Mouse (Mus musculus) embryonic facial prominence, embryonic 12.5 days (tissue): ENCODE measurements around the gene Abl1. TPM values are rescaled to one million over a fixed set of nuclear protein-coding genes. Genes with fewer than 3 reads are reported as not detected.
"Not testable (repeated sequence)": the region's sequence is repeated elsewhere in the genome, so short reads cannot be mapped to it uniquely, and the experiment has no call there.

Source experiments
- ATAC-seq: fragments of 200-750 bp; cut with Nextera tagmentation; 2 replicates; pipeline ENCODE4 v1.8.0; 2017; ENCODE audit not compliant: insufficient number of reproducible peaks, insufficient read depth, low FRiP score, low TSS enrichment
- H3K27ac ChIP-seq: fragments of 300-500 bp; sonication (generic); 2 replicates; pipeline ENCODE4 v1.5.1; 2016; ENCODE audit warnings: mild to moderate bottlenecking
- H3K27me3 ChIP-seq: fragments of 300-500 bp; sonication (generic); 2 replicates; pipeline ENCODE4 v1.6.1; 2016; ENCODE audit warnings: mild to moderate bottlenecking, moderate library complexity
- H3K36me3 ChIP-seq: fragments of 300-500 bp; sonication (generic); 2 replicates; pipeline ENCODE4 v1.6.1; 2016; ENCODE audit warnings: mild to moderate bottlenecking
- H3K4me1 ChIP-seq: fragments of 300-500 bp; sonication (generic); 2 replicates; pipeline ENCODE4 v1.6.1; 2016
- H3K4me2 ChIP-seq: fragments of 300-500 bp; sonication (generic); replicated peaks from 2 replicates; pipeline ENCODE4 v1.6.1; 2016; ENCODE audit warnings: mild to moderate bottlenecking, moderate library complexity
- H3K4me3 ChIP-seq: fragments of 300-500 bp; sonication (generic); 2 replicates; pipeline ENCODE4 v1.5.1; 2016; ENCODE audit warnings: mild to moderate bottlenecking
- H3K9ac ChIP-seq: fragments of 300-500 bp; sonication (generic); 2 replicates; pipeline ENCODE4 v1.6.1; 2016; ENCODE audit warnings: mild to moderate bottlenecking, moderate library complexity
- H3K9me3 ChIP-seq: fragments of 300-500 bp; sonication (generic); 2 replicates; pipeline ENCODE4 v1.6.1; 2016; ENCODE audit warnings: mild to moderate bottlenecking, moderate library complexity
- WGBS: fragments of 180-500 bp; shearing (Covaris S2); methylation state at CpG from one replicate; pipeline ENCODE4 v1.1.7; 2016; 5-methylcytosine and 5-hydroxymethylcytosine counted together
- polyA plus RNA-seq: library from polyadenylated mRNA; unstranded; fragments of >200 nt; fragmentation: Nextera tagmentation; extraction: Ambion mirVana; gene quantifications from 2 replicates; pipeline ENCODE4 v1.2.1, GENCODE M21; 2016

The Abl1 gene
- polyA plus RNA-seq, 1 experiment from 2014 or later, result 67.5 TPM

GRCm38 (mm10) chr2:31656374-31656773 is 31.8 kb upstream of the Abl1 start:
- 87% methylated on average over 7 of the region's 7 CpGs for WGBS
- no peaks in the 10 kb centered on the region for H3K9me3 ChIP-seq
- peaks cover 67% of the 10 kb centered on the region for H3K27me3 ChIP-seq
- no peak overlapping the region for H3K4me2 ChIP-seq
- no peak overlapping the region for H3K9ac ChIP-seq
- no peak overlapping the region for H3K27ac ChIP-seq
- no peak overlapping the region for H3K4me3 ChIP-seq
- H3K4me1 ChIP-seq, result peaks cover 11% of the 10 kb centered on the region; the same call in 1 of the 2 replicates
- no peak for ATAC-seq
- H3K36me3 ChIP-seq, result no peaks in the 10 kb centered on the region

GRCm38 (mm10) chr2:31662939-31663803 is 25.0 kb upstream of the Abl1 start:
- WGBS, result 69% methylated on average over 8 of the region's 8 CpGs
- Histone ChIP-seq H3K9me3 (no peaks in the 10 kb centered on the region), H3K27ac (no peak overlapping the region), H3K36me3 (no peaks in the 10 kb centered on the region), H3K27me3 (peaks cover 5% of the 10 kb centered on the region), H3K9ac (no peak overlapping the region), H3K4me2 (no peak overlapping the region), H3K4me3 (no peak overlapping the region), H3K4me1 (no peaks in the 10 kb centered on the region)
- ATAC-seq, result no peak

GRCm38 (mm10) chr2:31663804-31664180 is 24.4 kb upstream of the Abl1 start:
- Histone ChIP-seq H3K4me1 (no peaks in the 10 kb centered on the region), H3K9ac (no peak overlapping the region), H3K27ac (no peak overlapping the region), H3K36me3 (no peaks in the 10 kb centered on the region), H3K4me3 (no peak overlapping the region), H3K27me3 (peaks cover 2% of the 10 kb centered on the region; the same call in 1 of the 2 replicates), H3K4me2 (no peak overlapping the region), H3K9me3 (no peaks in the 10 kb centered on the region)
- 91% methylated on average over 1 of the region's 1 CpGs for WGBS
- no peak for ATAC-seq

- no peak for ATAC-seq
Observed at GRCm38 (mm10) chr2:31667332-31667731, 20.8 kb upstream of the Abl1 start.

GRCm38 (mm10) chr2:31670551-31671035 is 17.6 kb upstream of the Abl1 start, which contains the start of gene Exosc2:
Gene Exosc2 (plus strand): TSS chr2:31670715.
- ATAC-seq, result peak; percentile 92
- WGBS, result 1% methylated on average over 27 of the region's 27 CpGs
- Histone ChIP-seq H3K4me3 (peak within 1 kb of the TSS; percentile 66), H3K27ac (peak within 1 kb of the TSS; percentile 75; the same call in 1 of the 2 replicates), H3K4me2 (peak within 1 kb of the TSS; percentile 55), H3K9me3 (no peaks in the 10 kb centered on the region), H3K27me3 (no peaks in the 10 kb centered on the region), H3K36me3 (peaks cover 34% of the 10 kb centered on the region), H3K9ac (peak within 1 kb of the TSS; percentile 72), H3K4me1 (peaks cover 10% of the 10 kb centered on the region)

More at GRCm38 (mm10) chr2:31667332-31667731, 20.8 kb upstream of the Abl1 start:
- peaks cover 9% of the 10 kb centered on the region for H3K4me1 ChIP-seq
- no peak overlapping the region for H3K9ac ChIP-seq
- no peak overlapping the region for H3K4me2 ChIP-seq
- no peaks in the 10 kb centered on the region for H3K9me3 ChIP-seq
- H3K36me3 ChIP-seq, result peaks cover 3% of the 10 kb centered on the region; the same call in 1 of the 2 replicates
- no peak overlapping the region for H3K4me3 ChIP-seq
- peaks cover 2% of the 10 kb centered on the region; the same call in 1 of the 2 replicates for H3K27me3 ChIP-seq
- H3K27ac ChIP-seq, result no peak overlapping the region
- WGBS, result 26% methylated on average over 4 of the region's 4 CpGs

- ATAC-seq, result no peak
- peaks cover 69% of the 10 kb centered on the region for H3K36me3 ChIP-seq
- H3K27ac ChIP-seq, result no peak overlapping the region
- H3K27me3 ChIP-seq, result no peaks in the 10 kb centered on the region
- H3K4me3 ChIP-seq, result no peak overlapping the region
- H3K9ac ChIP-seq, result no peak overlapping the region
- no peak overlapping the region for H3K4me2 ChIP-seq
- no peaks in the 10 kb centered on the region for H3K4me1 ChIP-seq
- WGBS, result over 99% methylated on average over 6 of the region's 6 CpGs
- no peaks in the 10 kb centered on the region for H3K9me3 ChIP-seq
Observed at GRCm38 (mm10) chr2:31678641-31679040, 9.5 kb upstream of the Abl1 start.

GRCm38 (mm10) chr2:31681051-31681707 is 7.0 kb upstream of the Abl1 start:
- peaks cover 44% of the 10 kb centered on the region for H3K36me3 ChIP-seq
- H3K9me3 ChIP-seq, H3K4me2 ChIP-seq, H3K4me1 ChIP-seq, H3K27ac ChIP-seq, H3K4me3 ChIP-seq, ATAC-seq, H3K27me3 ChIP-seq, H3K9ac ChIP-seq: not testable (repeated sequence)
- 87% methylated on average over 15 of the region's 15 CpGs for WGBS

GRCm38 (mm10) chr2:31681731-31682235 is 6.4 kb upstream of the Abl1 start:
- no peaks in the 10 kb centered on the region for H3K4me1 ChIP-seq
- no peak overlapping the region for H3K4me3 ChIP-seq
- H3K4me2 ChIP-seq, result no peak overlapping the region
- ATAC-seq, result no peak
- 87% methylated on average over 6 of the region's 6 CpGs for WGBS
- no peak overlapping the region for H3K9ac ChIP-seq
- H3K27me3 ChIP-seq, result no peaks in the 10 kb centered on the region
- H3K9me3 ChIP-seq, result no peaks in the 10 kb centered on the region
- peaks cover 38% of the 10 kb centered on the region for H3K36me3 ChIP-seq
- no peak overlapping the region for H3K27ac ChIP-seq

GRCm38 (mm10) chr2:31683666-31684065 is 4.5 kb upstream of the Abl1 start:
- H3K9me3 ChIP-seq, result no peaks in the 10 kb centered on the region
- H3K36me3 ChIP-seq, result peaks cover 19% of the 10 kb centered on the region
- no peak overlapping the region for H3K4me3 ChIP-seq
- no peak for ATAC-seq
- no peaks in the 10 kb centered on the region for H3K4me1 ChIP-seq
- no peaks in the 10 kb centered on the region for H3K27me3 ChIP-seq
- no peak overlapping the region for H3K9ac ChIP-seq
- H3K27ac ChIP-seq, result no peak overlapping the region
- WGBS, result 26% methylated on average over 2 of the region's 2 CpGs
- H3K4me2 ChIP-seq, result no peak overlapping the region

- Histone ChIP-seq H3K4me2 (peak overlapping the region; percentile 84), H3K4me1 (peaks cover 14% of the 10 kb centered on the region), H3K27me3 (no peaks in the 10 kb centered on the region), H3K9me3 (no peaks in the 10 kb centered on the region), H3K4me3 (peak overlapping the region; percentile 94), H3K36me3 (peaks cover 6% of the 10 kb centered on the region), H3K9ac (peak overlapping the region; percentile 87), H3K27ac (peak overlapping the region; percentile 93)
- ATAC-seq, result no peak
- WGBS, result under 1% methylated on average over 12 of the region's 12 CpGs
Observed at GRCm38 (mm10) chr2:31689045-31689444, 869 bp downstream of the Abl1 start.

- no peak for ATAC-seq
- H3K4me1 ChIP-seq, result peaks cover 14% of the 10 kb centered on the region
- peaks cover 10% of the 10 kb centered on the region for H3K36me3 ChIP-seq
- H3K9me3 ChIP-seq, result no peaks in the 10 kb centered on the region
- 45% methylated on average over 3 of the region's 3 CpGs for WGBS
- H3K9ac ChIP-seq, result peak overlapping the region; percentile 87
- H3K27me3 ChIP-seq, result no peaks in the 10 kb centered on the region
- H3K27ac ChIP-seq, result no peak overlapping the region
- peak overlapping the region; percentile 84 for H3K4me2 ChIP-seq
- peak overlapping the region; percentile 94 for H3K4me3 ChIP-seq
Observed at GRCm38 (mm10) chr2:31690063-31690462, 1.9 kb downstream of the Abl1 start.
